Mouse (Mus musculus) MEL-GATA-1-ER (cell line): ENCODE results near the gene Pla1a.
A peak's percentile ranks its signal among the peaks of the same experiment; 100 is the strongest.
"Not testable (repeated sequence)": the region's sequence is repeated elsewhere in the genome, so short reads cannot be mapped to it uniquely, and the experiment has no call there.

Experiments used
- DNase-seq: peaks from one replicate; pipeline ENCODE4 v3.0.0-alpha.2; 2012; ENCODE audit warnings: low read depth; ENCODE audit errors: extremely low read depth

The Pla1a gene

DNA sequence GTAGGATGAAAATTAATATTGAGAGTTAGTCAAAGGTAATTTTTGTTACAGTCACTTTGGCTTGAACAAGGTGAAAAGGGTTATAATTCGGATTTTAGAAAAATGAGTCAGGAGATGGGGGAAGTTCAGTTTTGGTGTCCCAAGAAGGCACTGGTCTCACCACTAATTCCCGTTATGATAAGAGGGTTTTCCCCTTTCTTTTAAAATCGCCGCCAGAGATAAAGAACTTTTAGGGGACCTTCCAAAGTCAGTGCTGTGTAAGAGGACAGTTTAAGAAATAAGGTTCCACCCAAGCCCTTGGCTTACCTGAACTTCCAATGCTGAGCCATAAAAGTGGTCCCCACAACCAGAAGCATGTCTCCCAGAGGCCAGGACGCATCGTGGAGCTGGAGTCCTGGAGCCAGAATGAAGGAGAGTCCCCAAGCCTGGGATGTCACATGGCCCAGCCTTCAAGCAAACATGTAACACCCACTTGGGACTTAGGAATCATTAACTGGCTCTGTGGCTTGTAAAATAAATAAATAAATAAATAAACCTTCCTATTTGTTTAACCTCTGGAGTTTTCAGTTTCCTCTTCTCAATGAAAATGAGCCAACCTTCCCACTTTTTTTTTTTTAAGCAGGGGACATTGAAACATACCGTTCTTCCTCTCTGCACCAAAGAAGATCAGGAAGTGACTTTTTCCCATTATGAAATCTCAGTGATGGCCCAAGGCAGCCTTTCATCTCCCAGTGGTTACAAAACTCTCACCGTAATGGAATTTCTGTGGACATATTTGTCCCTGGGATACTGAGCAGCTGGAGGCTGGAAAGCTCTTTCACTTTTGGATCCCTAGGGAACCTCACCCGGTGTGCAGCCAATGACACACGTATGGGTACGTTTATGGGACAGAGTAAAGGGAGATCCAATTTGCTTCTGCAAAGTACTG is at the start of gene Pla1a:
Gene Pla1a, minus strand, starts transcription at position 648 of the 928 bp plus-strand sequence.
- no peak for DNase-seq

DNA sequence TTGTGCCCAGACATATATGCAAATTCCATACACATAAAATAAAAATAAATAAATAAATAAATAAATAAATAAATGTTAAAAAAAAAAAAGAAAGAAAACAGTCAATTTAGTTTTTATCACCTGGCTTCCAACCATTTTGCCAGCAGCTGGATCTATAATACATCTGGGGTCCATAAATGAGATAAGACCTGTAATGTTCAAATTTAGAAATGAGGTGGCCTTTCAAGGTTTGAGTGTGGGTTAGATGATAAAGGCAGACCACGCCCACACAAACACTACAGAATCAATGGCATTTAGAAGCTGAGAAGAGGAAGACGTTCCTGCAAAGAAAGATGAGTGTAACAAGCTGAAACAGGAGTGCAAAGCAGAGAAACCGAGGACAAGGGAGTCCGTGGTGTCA is 48.4 kb upstream of the Pla1a start:
- DNase-seq, result peak; percentile 36

DNA sequence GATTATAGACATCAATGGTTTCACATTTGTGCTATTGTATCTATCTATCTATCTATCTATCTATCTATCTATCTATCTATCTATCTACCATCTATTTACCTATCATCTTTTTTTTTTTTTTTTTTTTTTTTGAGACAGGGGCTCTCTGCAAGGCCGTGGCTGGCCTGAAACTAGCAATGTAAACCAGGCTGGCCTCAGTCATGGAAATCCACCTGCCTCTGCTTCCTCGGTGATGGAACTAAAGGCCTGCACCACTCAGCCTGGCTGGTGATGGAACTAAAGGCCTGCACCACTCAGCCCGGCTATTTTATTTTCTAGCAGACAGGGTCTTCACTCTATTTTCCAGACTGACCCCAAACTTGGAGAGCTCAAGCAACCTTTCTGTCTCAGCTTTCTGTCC is 45.4 kb upstream of the Pla1a start:
- no peak for DNase-seq

DNA sequence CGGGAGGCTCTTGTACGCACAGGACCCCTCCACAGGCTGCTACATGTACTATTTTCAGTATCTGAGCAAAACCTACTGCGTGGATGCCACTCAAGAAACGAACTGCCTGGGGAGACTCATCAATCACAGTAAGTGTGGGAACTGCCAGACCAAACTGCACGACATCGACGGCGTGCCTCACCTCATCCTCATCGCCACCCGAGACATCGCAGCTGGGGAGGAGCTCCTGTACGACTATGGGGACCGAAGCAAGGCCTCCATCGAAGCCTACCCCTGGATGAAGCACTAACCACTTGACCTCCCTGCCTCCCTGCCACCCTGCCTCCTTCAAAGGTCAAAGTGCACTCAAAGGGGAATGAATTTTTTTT is 44.3 kb upstream of the Pla1a start:
- DNase-seq, result not testable (repeated sequence)

DNA sequence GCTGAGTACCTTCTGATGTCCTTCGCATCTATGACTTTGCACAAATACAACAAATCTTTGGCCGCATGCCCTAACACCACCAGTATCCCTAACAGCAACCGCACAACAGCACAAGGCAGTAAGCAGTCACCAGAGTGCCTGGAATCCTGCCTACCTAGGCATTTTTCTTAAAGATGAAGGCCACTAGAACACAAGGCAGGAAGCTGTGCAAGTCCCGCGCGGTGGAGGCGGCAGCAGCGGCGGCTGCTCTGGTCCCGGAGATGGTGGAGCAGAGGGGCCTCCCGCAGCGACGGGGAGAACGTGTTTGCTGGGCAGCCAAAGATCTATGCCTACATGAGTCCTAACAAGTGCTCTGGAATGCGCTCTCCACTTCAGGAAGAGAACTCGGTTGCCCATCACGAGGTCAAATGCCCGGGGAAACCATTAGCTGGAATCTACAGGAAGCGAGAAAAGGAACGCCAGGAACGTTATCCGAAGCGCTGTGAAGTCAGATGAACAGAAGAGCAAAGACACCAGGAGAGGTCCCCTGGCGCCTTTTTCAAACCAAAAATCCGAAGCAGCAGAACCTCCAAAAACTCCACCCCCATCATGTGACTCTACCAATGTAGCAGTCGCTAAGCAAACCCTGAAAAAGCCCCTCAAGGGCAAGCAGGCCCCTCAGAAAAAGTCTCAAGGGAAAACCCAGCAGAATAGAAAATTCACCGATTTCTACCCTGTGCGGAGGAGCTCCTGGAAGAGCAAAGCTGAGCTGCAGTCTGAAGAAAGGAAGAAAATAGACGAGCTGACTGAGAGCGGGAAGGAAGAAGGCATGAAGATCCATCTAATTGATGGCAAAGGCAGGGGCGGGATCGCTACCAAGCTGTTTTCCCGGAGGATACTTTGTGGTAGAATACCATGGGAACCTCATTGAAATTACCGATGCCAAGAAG is 43.6 kb upstream of the Pla1a start:
- no peak for DNase-seq

DNA sequence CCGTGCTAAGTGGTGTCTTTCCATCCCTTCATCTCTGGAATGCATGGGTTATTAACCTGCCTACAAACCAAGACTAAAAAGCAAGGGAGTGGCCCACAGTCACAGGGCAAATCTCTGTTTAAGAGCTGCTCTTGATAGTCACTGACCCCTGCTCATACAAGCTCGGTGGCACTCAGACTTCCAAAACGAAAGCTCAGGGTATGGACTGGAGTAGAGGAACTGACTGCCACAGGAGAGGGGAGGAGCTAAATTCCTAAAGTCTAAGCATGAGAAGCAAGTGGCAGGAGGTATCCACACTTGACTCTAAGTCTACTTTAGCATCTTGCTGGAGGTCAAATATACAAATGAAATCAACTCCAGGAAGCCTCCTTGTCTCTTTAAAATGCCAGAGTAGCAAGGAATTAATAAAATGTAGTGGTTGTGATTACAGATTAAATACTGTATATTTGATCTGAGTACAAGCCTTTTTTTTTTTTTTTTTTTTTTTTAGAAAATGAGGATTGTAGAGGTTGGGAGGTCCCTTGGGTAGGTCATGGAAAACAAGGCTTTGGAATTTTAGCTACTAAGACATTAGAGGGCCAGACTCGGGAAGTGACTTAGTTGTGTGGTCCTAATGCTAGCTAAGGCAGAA is 42.9 kb upstream of the Pla1a start:
- no peak for DNase-seq

DNA sequence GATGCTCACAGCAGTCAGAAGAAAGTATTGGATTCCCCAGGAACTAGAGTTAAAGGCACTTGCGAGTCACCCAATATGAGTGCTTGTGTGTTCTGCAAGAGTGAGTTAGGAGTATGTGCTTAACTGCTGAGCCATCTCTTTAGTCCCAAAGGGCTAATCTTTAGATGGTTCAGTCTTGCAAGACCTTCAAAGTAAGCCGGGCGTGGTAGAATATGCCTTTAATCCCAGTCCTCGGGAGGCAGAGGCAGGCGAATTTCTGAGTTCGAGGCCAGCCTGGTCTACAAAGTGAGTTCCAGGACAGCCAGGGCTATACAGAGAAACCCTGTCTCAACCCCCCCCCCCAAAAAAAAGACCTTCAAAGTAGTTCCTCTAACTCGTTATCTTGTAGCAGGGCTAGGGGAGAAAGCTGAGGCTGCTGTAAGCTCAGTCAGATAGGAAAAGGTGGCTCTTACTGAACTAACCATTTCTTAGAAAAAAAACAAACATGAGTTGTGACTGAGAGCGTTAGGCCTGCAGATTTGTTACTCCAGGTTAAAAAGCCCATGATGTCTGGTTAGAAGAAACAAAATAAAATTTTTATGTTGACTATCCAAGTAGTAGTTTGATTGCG is 41.8 kb upstream of the Pla1a start:
- DNase-seq, result no peak

DNA sequence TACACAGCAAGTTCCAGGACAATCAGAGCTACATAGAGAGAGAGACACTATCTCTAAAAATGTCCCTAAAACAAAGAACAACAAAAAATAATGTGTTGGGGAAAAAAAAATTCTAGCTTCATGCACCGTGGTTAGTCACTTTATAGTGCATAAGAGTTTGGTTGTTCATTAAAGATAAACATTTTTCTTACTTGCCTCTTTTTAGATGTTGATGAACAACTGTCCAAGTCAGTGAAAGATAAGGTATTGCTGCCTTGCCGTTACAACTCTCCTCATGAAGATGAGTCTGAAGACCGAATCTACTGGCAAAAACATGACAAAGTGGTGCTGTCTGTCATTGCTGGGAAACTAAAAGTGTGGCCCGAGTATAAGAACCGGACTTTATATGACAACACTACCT is 40.7 kb upstream of the Pla1a start:
- DNase-seq, result no peak

DNA sequence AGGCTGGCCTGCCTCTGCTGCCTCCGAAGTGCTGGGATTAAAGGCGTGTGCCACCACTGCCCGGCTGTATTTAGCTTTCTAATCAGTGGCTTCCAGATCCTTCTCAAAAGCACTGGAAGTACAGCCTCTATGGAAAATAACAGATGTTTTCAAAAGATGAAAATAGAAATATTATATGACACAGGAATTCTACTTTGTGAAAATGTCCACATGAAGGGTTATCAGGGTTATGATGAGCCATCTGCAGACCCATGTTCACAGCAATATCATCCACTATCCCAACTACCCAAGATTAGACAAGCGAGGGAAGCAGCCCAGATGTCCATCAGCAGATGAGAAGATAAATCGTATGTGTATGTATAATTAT is 39.5 kb upstream of the Pla1a start:
- DNase-seq, result no peak

DNA sequence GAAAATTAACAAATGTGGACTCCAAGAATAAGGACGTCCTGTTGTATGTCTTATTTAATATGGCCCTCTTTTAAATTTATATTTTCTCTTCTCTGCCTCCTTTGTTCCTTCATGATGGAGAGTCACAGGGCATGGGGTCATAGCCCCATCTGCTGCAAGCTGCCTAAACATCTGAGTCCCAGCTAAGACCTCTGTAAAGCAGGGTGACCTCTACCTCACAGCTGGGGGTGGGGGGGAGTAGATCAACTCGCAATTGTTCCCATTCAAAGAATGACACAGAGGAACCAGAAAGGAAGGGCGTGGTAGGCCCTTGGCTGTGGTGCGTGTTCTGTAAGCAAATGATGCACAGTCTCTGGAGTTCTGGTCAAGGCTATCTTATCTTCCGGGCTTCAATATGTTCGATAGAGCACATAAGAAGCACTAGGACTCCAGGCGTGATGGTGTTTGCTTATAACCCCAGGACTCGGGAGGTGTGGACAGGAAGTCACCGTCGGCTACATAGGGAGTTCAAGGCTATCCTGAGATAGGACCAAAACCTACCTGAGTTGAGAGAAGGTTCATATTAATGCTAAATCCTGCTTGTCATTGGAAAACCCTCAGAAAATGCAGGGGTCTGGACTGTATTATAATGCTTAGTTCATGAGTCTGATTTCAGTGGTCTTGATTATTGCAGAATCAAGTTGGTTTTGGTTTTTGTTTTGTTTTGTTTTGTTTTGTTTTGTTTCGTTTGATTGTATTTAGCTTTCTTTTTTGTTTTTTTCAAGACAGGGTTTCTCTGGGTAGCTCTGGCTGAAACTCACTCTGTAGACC is 39.0 kb upstream of the Pla1a start:
- no peak for DNase-seq

DNA sequence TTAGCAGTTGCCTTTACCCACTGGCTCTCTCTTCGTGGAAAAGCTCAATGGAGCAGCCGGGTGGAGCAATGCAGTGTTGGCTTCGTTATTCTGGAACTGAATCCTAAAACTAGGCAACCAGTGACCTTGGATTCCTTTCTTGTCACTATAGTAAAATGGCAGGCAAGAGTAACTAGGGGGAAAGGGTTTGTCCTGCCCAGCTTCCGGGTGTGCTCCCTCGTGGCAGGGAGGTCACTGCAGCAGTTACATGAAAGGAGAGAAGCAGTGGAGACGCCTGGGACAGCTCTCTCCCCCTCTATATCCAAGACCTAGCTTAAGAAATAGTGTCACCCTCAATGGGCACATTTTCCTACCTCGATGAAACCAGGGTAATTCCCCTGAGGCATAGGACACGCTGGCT is 36.5 kb upstream of the Pla1a start:
- no peak for DNase-seq

DNA sequence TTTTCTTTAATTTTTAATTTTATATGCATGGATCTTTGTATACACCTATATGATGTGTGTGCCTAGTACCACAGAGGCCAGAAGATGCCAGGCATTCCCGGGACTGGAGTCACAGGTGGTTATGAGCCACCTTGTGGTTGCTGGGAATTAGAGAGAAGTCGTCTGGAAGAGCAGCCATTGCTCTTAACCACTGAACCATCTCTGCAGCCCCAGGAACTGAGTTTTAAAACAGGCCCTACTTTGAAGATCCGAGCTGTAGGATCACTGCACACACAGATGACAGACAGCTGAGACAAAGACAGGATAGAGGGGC is 35.7 kb upstream of the Pla1a start:
- no peak for DNase-seq

DNA sequence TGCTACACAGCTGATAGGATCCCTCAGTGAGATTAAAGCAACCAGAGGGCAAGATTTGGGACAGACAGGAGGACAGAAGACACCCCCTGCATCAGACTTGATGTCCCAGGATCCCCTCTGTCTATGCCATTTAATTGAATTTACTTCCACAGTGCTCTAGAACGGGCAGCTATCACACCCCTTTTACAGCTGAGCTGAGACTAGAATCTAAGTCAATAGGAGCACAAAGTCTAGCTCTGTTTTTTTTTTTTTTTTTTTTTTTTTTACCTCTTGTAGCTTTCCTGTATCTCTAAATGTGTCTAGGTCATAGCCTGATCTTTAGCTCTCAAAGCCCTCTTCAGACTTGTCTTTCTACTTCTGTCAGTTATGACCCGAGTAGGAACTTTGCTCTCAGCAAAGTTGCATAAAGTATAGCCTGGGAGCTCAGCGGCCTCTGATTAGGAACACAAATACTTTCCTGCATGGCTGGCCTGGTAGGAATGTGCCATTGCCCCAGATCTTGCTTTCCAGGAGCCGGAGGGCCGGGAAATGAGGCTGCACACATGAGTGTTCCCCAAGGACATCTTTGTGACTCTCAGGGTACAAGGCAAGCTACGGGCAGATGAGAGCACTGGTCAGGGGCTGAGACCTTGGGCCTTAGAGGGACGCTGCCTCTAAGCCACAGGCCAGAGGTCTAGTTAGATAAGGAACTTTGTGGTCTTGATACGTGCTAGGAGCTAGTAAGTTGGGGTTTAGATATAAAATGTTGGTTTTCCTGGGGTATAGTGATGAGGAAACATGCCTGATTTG is 35.2 kb upstream of the Pla1a start:
- no peak for DNase-seq

DNA sequence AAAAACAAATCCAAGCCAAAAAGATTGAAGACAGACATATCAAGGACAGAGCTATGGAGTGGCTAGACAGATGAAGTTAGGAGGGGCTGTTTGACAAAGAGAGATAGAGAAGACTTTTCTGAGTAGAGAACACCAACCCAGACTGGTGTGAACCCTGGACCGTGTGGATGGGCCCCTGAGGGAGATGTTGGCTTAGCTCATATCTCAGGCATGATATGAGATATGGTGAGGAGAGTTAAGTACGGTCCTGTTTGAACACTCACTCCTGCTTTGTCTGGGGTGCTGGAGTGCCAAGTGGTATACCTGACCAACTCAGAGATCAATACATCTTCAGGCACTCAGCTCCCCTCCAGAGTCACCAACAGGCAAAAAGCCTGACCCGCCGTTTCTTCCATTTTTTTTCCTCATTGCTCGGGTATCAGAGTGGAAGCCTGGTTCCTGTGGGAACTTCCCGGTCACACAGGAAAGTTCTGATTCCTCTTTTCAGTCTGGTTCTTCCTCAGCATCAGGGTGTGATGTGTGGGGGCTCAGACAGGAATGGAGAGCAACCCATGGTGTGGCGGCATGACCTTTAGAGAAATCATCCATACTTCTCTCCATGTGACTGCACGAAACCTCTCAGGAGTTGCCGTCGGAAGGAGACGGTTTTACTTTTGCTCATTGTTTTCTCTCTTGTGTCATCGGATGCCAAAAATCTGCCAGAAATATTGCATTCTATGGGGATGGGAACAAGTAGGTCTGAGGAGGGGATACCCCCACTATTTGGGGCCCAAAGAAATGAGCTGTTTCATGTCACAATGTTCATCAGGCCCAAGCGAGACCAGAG is 34.4 kb upstream of the Pla1a start:
- DNase-seq, result no peak

DNA sequence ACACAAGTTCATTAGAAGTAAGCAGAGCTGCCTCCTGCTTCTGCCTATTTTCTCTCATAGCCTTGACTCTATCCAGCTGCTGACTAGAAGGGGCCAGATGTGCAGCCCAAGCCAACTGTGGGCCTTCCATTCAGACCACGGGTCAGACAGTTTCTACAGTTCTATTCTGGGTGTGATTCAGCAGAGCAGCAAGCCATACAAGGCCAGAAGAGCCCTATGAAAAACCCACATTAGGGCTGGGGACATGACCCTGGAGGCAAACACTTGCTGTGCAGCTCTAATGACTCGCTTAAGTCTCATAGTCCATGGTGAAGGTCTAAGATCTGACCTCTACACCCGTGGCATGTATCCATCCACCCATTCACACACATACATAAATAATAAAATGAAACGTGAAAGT is 33.1 kb upstream of the Pla1a start:
- no peak for DNase-seq

DNA sequence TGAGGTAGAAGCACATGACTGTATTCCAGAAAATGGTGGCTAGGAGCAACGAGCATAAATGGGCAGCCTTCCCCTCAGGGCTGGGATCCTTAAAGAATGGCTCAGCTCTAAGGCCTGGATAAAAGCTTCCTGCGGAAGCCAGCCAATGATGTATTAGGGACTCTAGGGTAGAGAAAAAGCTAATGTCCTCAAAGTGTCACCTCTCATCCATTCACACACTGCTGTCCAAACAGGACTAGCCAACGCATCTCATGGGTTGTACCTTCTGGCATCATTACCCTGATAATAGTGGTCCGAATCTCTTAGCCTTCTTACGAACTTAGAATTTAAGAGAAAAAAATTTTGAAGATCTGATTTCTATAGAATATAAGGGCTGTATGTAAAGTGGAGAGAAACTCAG is 30.4 kb upstream of the Pla1a start:
- DNase-seq, result no peak

DNA sequence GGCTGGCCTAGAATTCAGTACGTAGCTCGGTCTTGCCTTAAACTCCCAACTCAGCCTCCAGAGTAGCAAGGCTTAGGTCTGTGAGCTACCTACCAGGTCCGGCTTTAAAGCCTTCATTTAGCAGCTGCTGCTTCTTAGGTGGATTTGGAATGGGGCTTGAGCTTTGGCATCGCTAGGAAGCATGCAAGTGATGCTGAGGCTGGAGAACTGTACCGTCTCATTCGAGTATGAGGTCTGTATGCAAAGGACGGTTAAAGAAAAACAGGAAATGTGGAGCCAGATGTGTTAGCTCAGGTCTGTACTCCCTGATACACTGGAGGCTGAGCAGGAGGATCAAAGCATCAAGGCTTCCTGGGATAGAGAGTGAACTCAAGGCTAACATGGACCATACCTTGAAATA is 29.2 kb upstream of the Pla1a start:
- no peak for DNase-seq

DNA sequence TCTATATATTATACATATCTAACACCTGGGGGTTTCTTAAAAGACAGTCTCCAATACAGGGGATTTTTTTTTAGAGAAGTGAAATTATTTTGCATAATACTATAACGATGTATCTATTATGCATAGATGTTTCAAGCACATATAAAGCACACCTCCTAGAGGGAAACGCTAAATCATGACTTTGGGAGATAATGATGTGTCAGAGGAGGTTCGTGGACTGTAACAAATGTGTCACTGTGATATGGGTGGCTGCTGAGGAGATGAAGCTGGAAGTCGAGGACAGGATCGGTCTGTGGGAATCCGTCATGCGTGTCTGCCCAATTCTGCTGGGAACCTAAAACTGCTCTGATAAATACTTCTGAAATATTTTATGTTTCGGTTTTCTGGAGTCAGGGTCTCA is 28.8 kb upstream of the Pla1a start:
- no peak for DNase-seq

DNA sequence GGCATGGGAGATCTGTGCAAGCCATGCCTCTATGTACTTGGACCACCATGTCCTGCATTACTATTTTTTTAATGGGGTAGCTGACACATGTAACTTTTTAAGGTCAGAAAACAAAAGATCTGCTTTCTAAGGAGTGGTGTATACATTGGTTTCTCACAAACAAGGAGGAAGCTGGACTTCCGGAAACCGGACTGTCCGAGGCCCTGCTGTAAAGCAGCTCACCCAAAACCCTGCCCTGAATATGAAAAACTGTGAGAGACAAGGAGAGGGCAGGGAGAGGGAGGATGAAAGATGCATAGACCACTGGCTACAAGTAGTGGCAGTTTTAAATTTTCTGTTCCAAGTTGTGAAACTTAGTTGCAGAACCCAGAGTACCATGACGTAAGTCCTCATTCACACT is 27.0 kb upstream of the Pla1a start:
- DNase-seq, result no peak
